8 mouse cellular contexts compared by ENCODE assay signal in genomic region chr13:81658053-81658752, GRCm38 (mm10). TPM values are rescaled to one million over a fixed set of nuclear protein-coding genes. Genes with fewer than 3 reads are reported as not detected.
DNase-seq lines count a peak whose midpoint lies in the region; ATAC-seq and TF ChIP-seq lines count a peak whose summit lies in the region.

No protein-coding gene starts in this region.

- peak overlapping the region; percentile 77 for H3K4me3 ChIP-seq in lung, embryonic 14.5 days (ENCODE audit: low read depth, low read length)
- peak overlapping the region; percentile 84 for H3K4me3 ChIP-seq in embryonic facial prominence, embryonic 10.5 days
- H3K4me3 ChIP-seq in hindbrain, embryonic 13.5 days = peak overlapping the region; percentile 83
- H3K4me3 ChIP-seq in midbrain, embryonic 11.5 days (ENCODE audit: low read depth, low read length) = peak overlapping the region; percentile 80

- H3K27ac ChIP-seq in lung, embryonic 14.5 days (ENCODE audit: low read depth) = peak overlapping the region; percentile 90
- peak overlapping the region; percentile 90 for H3K27ac ChIP-seq in embryonic facial prominence, embryonic 10.5 days (replicated peaks)
- H3K27ac ChIP-seq in hindbrain, embryonic 13.5 days = peak overlapping the region; percentile 94
- H3K27ac ChIP-seq in midbrain, embryonic 11.5 days (ENCODE audit: low read depth, low read length) = peak overlapping the region; percentile 94

- H3K27me3 ChIP-seq in lung, embryonic 14.5 days (ENCODE audit: insufficient read depth, low read length) = no peaks in the 10 kb centered on the region
- no peaks in the 10 kb centered on the region for H3K27me3 ChIP-seq in embryonic facial prominence, embryonic 10.5 days (replicated peaks; ENCODE audit: low read depth, poor library complexity, severe bottlenecking)
- H3K27me3 ChIP-seq in hindbrain, embryonic 13.5 days = no peaks in the 10 kb centered on the region
- H3K27me3 ChIP-seq in midbrain, embryonic 11.5 days (ENCODE audit: control insufficient read depth, insufficient read depth, low read length) = no peaks in the 10 kb centered on the region

- 0 out of 2 replicates have a peak, but pooled peaks cover 3% of the 10 kb centered on the region for H3K36me3 ChIP-seq in lung, embryonic 14.5 days (ENCODE audit: insufficient read depth)
- peaks cover 10% of the 10 kb centered on the region for H3K36me3 ChIP-seq in embryonic facial prominence, embryonic 10.5 days (replicated peaks)
- peaks cover 7% of the 10 kb centered on the region; the same call in 1 of the 2 replicates for H3K36me3 ChIP-seq in hindbrain, embryonic 13.5 days
- H3K36me3 ChIP-seq in midbrain, embryonic 11.5 days (ENCODE audit: control insufficient read depth, insufficient read depth, low read length) = no peaks in the 10 kb centered on the region

- H3K9me3 ChIP-seq in lung, embryonic 14.5 days (ENCODE audit: low read depth, low read length) = no peaks in the 10 kb centered on the region
- H3K9me3 ChIP-seq in embryonic facial prominence, embryonic 10.5 days = no peaks in the 10 kb centered on the region
- no peaks in the 10 kb centered on the region for H3K9me3 ChIP-seq in hindbrain, embryonic 13.5 days
- H3K9me3 ChIP-seq in midbrain, embryonic 11.5 days (ENCODE audit: control insufficient read depth, low read length) = no peaks in the 10 kb centered on the region; the same call in 1 of the 2 replicates

- TF ChIP-seq CTCF in lung, embryonic 14.5 days (IDR thresholded peaks at IDR 0.05; ENCODE audit: low read depth) = no peak

- peak overlapping the region; percentile 81 for H3K4me2 ChIP-seq in lung, embryonic 14.5 days
- peak overlapping the region; percentile 84 for H3K4me2 ChIP-seq in hindbrain, embryonic 13.5 days
- peak overlapping the region; percentile 74 for H3K4me2 ChIP-seq in midbrain, embryonic 11.5 days

- H3K4me1 ChIP-seq in lung, embryonic 14.5 days (ENCODE audit: insufficient read depth) = peaks cover 5% of the 10 kb centered on the region; the same call in 1 of the 2 replicates
- peaks cover 18% of the 10 kb centered on the region for H3K4me1 ChIP-seq in embryonic facial prominence, embryonic 10.5 days
- peaks cover 26% of the 10 kb centered on the region for H3K4me1 ChIP-seq in hindbrain, embryonic 13.5 days (replicated peaks)
- peaks cover 17% of the 10 kb centered on the region for H3K4me1 ChIP-seq in midbrain, embryonic 11.5 days (ENCODE audit: control insufficient read depth, insufficient read depth, low read length)

- 2% methylated on average over 21 of the region's 21 CpGs for WGBS in lung, embryonic 14.5 days
- 15% methylated on average over 21 of the region's 21 CpGs for WGBS in embryonic facial prominence, embryonic 10.5 days
- 6% methylated on average over 21 of the region's 21 CpGs for WGBS in hindbrain, embryonic 13.5 days
- 13% methylated on average over 21 of the region's 21 CpGs for WGBS in midbrain, embryonic 11.5 days

- peak; percentile 1; the same call in 1 of the 2 replicates for ATAC-seq in lung, embryonic 14.5 days (ENCODE audit: insufficient read depth)
- ATAC-seq in hindbrain, embryonic 13.5 days (ENCODE audit: low FRiP score) = peak; percentile 2
- peak; percentile 1; the same call in 1 of the 2 replicates for ATAC-seq in midbrain, embryonic 11.5 days (ENCODE audit: low FRiP score)

- peak; percentile 10 for DNase-seq in lung, embryonic 14.5 days
- no peak for DNase-seq in lung, postnatal 4 days
- no peak for DNase-seq in embryonic facial prominence, embryonic 10.5 days (ENCODE audit: low spot score)
- peak; percentile 86 for DNase-seq in midbrain, embryonic 11.5 days (ENCODE audit: low spot score, missing footprints)
- DNase-seq in layer of hippocampus, postnatal 25 days (ENCODE audit: extremely low spot score in 1 of 2, low spot score in 1 of 2) = no peak
- DNase-seq in cerebellum, adult 11-12 months = no peak
- DNase-seq in spleen, postnatal 4 days (ENCODE audit: low spot score in 2 of 2) = no peak

- peak overlapping the region; percentile 81 for H3K9ac ChIP-seq in lung, embryonic 14.5 days
- peak overlapping the region; percentile 92 for H3K9ac ChIP-seq in hindbrain, embryonic 13.5 days
- peak overlapping the region; percentile 83 for H3K9ac ChIP-seq in midbrain, embryonic 11.5 days (ENCODE audit: low read length)

RNA-seq across cellular contexts. Expression of gene Lysmd3, which starts 0.7 kb away (rescaled TPM):
- polyA plus RNA-seq in lung, embryonic 14.5 days (2014; fragmentation: Nextera tagmentation; extraction: Ambion mirVana) = 29.4 and 32.0 TPM in 2 replicates
- polyA plus RNA-seq in embryonic facial prominence, embryonic 10.5 days (2016; fragmentation: Nextera tagmentation; extraction: Ambion mirVana) = 20.7 and 21.1 TPM in 2 replicates
- 19.5 and 20.8 TPM in 2 replicates for polyA plus RNA-seq in hindbrain, embryonic 13.5 days (2015; fragmentation: Nextera tagmentation; extraction: Ambion mirVana)
- 30.5 and 34.1 TPM in 2 replicates for polyA plus RNA-seq in midbrain, embryonic 11.5 days (2014; fragmentation: Nextera tagmentation; extraction: Ambion mirVana)
- 10 to 100 TPM in 1 of 2 experiments, 1 to 10 TPM in 1; 9.8 to 12.3 TPM for total RNA-seq in layer of hippocampus, postnatal 25 days (2021)

RNA-seq across cellular contexts. Expression of gene Adgrv1, which starts 25.2 kb away (rescaled TPM):
- 2.2 and 2.5 TPM in 2 replicates for polyA plus RNA-seq in lung, embryonic 14.5 days (2014; fragmentation: Nextera tagmentation; extraction: Ambion mirVana)
- polyA plus RNA-seq in embryonic facial prominence, embryonic 10.5 days (2016; fragmentation: Nextera tagmentation; extraction: Ambion mirVana) = 10.9 and 16.9 TPM in 2 replicates
- 19.1 and 22.0 TPM in 2 replicates for polyA plus RNA-seq in hindbrain, embryonic 13.5 days (2015; fragmentation: Nextera tagmentation; extraction: Ambion mirVana)
- 43.1 and 45.2 TPM in 2 replicates for polyA plus RNA-seq in midbrain, embryonic 11.5 days (2014; fragmentation: Nextera tagmentation; extraction: Ambion mirVana)
- total RNA-seq in layer of hippocampus, postnatal 25 days (2021) = 1 to 10 TPM; 2.5 to 3.2 TPM

RNA-seq across cellular contexts. Expression of gene Polr3g, which starts 52.6 kb away (rescaled TPM):
- 13.6 and 15.1 TPM in 2 replicates for polyA plus RNA-seq in lung, embryonic 14.5 days (2014; fragmentation: Nextera tagmentation; extraction: Ambion mirVana)
- polyA plus RNA-seq in embryonic facial prominence, embryonic 10.5 days (2016; fragmentation: Nextera tagmentation; extraction: Ambion mirVana) = 20.1 and 24.7 TPM in 2 replicates
- polyA plus RNA-seq in hindbrain, embryonic 13.5 days (2015; fragmentation: Nextera tagmentation; extraction: Ambion mirVana) = 4.2 and 6.2 TPM in 2 replicates
- polyA plus RNA-seq in midbrain, embryonic 11.5 days (2014; fragmentation: Nextera tagmentation; extraction: Ambion mirVana) = 16.7 and 17.7 TPM in 2 replicates
- 1 to 10 TPM; 4.2 to 4.6 TPM for total RNA-seq in layer of hippocampus, postnatal 25 days (2021)

RNA-seq across cellular contexts. Expression of gene Mblac2, which starts 52.9 kb away (rescaled TPM):
- polyA plus RNA-seq in lung, embryonic 14.5 days (2014; fragmentation: Nextera tagmentation; extraction: Ambion mirVana) = 5.3 and 5.7 TPM in 2 replicates
- polyA plus RNA-seq in embryonic facial prominence, embryonic 10.5 days (2016; fragmentation: Nextera tagmentation; extraction: Ambion mirVana) = 3.6 and 4.3 TPM in 2 replicates
- 24.0 and 25.6 TPM in 2 replicates for polyA plus RNA-seq in hindbrain, embryonic 13.5 days (2015; fragmentation: Nextera tagmentation; extraction: Ambion mirVana)
- 5.9 and 7.8 TPM in 2 replicates for polyA plus RNA-seq in midbrain, embryonic 11.5 days (2014; fragmentation: Nextera tagmentation; extraction: Ambion mirVana)
- total RNA-seq in layer of hippocampus, postnatal 25 days (2021) = 10 to 100 TPM; 23.0 to 23.5 TPM

Comparison
In these comparisons a context has a peak if more than half of its experiments do, and no peak if none do; other contexts are left out.
1. DNase-seq: peak in lung, embryonic 14.5 days (single experiment) and midbrain, embryonic 11.5 days (single experiment); none in lung, postnatal 4 days (0 of 2), embryonic facial prominence, embryonic 10.5 days (single experiment), layer of hippocampus, postnatal 25 days (0 of 2), cerebellum, adult 11-12 months (single experiment) and spleen, postnatal 4 days (0 of 2).
2. Peak in every context shown above with its lines, with median percentiles within 50 percentile points of each other: ATAC-seq, H3K27ac ChIP-seq, H3K4me2 ChIP-seq, H3K4me3 ChIP-seq and H3K9ac ChIP-seq.